Mouse (Mus musculus): Measurements from ENCODE around the gene Mterf4.
"Not testable (repeated sequence)": the region's sequence is repeated elsewhere in the genome, so short reads cannot be mapped to it uniquely, and the experiment has no call there.

Mterf4 gene

DNA sequence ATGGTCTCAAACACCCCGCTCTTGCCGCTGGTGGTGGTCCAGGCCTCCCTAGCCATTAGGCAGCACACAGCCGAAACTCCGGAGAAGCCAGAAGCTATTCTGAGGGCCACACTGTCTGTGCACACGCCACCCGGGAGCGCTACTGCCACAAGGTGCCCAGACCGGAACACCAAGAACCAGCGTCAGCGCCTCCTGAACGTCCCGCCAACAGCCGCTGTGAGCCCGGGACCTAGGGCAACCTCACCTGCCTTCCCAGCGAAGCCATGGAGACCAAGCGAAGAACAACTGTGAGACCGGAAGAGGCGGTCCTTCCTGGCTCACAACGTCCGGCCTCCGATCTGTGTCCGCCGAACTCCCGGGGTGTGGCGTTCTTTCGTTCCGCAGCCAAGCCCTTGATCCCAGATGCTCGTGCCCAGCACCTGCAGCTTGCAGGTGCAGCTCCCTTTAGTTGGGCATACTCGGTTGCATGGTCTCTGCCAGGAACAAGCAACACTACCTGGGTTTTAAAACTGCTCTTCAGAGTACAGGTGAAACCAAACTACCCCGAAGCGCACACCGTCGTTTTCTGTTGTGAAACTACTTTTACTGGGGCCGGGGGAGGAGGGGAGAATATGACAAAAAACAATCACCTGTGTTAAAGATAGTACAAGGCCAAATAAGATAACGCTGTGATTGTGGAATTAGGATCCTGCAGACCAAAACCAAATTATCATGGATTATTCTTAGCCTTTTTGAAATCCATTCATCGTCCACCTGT is at the start of gene Mterf4:
TSS of gene Mterf4 (minus strand) at position 335 of the 757 bp plus-strand sequence.
- DNase-seq (ENCODE audit: low spot score), result peak; percentile 73

DNA sequence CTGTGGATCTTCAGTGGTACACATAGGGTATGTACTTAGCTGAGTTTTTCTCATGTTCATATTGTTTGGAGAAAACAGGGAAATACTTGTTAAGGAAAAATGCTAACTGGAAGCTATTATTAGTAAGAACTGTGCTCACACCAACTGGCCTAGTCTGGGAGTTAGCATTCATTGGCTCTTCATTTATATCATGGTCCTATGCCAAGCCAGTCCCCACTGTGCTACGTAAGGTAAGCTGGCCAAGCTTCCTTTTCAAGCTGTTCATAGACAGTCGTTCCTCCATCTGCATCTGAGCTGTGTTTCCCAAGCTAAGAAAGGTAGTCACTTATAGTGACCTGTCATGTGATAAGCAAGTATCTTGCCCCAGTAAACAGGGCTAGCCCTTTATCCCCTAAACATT is 47.0 kb upstream of the Mterf4 start:
- peak; percentile 53 for DNase-seq (ENCODE audit: low spot score)

DNA sequence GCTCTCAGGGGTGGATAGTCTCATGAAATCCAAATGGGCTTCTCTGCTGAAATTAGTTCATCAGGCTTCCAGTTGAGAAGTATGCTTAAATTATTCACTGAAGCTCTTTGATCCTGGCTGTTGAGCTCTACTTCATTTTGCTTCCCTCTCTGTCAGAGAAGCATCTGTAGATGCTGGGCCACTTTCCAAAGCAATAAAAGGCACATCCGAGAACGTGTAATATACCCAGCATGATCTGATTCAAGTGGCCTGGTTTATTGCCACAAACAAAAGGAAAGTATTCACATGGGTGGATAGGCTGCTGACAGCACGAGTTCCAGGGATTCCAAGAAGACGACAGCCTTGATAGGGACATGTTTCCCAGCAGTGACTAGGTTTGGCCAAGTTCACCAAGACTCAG is 44.0 kb upstream of the Mterf4 start:
- no peak for DNase-seq (ENCODE audit: low spot score)

DNA sequence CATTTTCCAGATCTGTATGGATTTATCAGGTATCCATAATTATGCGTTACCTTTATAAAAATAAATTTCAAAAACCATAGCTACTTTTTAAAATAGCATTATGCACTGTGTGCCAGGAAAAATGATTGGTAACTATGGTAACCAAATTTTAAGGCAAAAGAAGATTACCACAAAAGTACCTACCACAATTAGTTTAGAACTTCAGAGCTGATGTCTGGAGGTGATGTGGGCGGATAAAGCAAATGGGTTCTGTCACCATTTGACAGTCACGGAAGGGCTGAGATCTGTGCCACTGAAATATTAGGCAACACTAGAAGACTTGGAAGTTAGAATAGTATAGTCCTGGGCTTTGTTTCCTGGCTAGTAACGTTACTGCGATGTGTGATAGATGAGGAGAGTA is 41.5 kb upstream of the Mterf4 start:
- no peak for DNase-seq (ENCODE audit: low spot score)

DNA sequence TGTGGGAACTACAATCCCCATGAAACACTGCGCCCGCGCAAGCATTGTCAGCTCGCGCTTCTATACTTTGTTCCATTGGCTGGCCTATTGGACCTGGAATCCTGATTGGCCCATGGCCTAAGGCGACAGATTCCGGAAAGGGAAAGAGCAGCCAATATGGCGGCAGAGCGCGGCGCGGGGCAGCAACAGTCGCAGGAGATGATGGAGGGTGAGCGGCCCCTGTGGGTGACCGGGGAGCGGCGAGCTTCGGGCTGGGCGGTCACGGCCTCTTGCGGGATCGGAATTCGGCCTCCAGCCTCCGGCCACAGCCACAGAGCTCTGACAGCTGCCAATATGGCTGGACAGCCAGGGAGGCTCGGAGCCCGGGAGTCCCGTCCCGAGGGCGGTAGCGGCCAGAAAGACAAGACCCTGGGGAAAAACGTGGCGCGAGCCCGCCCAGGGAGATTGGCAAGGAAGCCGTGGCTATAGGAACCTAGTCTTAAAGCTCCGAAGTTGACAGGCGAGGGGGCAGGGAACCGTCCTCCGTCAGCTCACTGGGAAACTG is 37.9 kb upstream of the Mterf4 start:
- peak; percentile 96 for DNase-seq (ENCODE audit: low spot score)

DNA sequence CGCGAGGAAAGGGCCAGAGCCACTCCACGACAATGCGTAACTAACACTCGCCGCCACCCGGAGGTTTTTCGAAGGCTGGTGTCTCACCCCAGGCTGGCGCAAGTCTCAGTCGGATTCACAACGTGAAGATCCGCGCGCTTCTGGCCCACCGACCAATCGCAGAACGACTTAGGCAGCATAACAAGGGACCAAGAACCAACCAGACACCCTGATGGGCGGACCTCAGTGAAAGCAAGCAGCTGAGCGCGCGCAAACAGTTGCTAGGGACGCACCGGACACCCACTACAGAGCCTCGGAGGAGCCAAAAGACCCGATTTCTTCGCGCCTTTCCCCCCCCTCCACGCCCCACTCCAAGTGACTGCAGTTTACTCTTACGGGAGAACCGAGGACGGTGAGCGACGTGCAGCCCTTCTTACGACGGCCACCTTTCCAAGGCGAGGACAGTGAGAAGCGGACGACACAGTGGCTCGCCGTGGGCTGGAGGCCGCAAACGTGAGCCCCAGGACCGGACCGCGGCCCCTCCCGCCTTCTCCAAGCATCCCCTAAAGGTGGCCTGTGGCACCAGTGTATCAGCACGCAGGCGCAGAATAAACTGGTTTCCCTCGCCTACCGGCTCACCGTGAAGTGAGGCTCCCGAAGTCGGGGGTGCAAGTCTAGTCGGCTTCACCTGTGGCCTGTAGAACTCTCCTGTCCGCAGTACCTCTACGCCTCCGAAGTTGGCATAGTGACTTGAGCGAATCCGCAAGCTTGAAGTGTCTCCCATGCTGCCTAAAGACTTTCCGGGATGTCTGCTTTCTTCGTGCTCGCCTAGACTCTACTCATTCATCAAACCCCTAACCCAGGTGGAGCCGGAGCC is 37.2 kb upstream of the Mterf4 start, which contains the start of the genes Ppp1r7 and Pask:
TSS of gene Ppp1r7 (plus strand) at position 207 of the 856 bp plus-strand sequence.
TSS of gene Pask (minus strand) at position 835 of the 856 bp plus-strand sequence.
- peak; percentile 96 for DNase-seq (ENCODE audit: low spot score)

DNA sequence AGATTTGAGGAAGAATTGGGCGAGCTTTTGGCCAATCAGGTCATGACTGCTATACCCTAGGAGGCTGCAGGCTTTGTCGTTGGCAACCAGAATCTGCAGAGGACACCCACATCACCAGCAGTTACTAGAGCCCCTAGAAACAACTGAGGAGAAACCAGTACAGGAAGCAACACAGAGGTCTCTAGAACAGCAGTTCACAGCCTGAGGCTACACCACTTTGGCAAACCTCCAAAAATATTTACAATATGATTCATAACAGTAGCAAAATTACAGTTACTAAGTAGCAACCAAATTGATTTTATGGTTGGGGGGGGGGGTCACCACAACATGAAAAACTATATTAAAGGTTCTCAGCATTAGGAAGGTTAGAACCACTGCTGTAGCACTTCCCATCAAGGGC is 28.9 kb upstream of the Mterf4 start:
- no peak for DNase-seq (ENCODE audit: low spot score)

DNA sequence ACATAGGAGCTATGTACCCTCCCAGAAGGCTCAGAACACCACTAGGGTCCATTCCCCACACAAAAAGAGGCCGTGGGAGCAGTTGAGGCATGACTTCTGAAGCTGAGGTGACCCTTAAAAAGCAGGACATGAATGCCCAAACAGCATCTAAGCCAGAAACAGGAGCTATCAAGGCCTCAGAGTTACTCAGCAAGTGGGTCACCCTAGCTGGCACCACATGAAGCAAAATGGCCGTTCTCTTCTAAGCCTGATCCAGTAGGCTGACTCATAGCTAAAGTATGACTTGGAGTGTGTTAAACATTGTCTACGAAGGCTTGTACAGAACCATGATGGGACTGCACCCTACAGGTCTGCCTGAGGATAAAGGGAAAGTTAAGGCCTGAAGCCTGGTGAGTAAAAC is 20.7 kb upstream of the Mterf4 start:
- DNase-seq (ENCODE audit: low spot score), result no peak

DNA sequence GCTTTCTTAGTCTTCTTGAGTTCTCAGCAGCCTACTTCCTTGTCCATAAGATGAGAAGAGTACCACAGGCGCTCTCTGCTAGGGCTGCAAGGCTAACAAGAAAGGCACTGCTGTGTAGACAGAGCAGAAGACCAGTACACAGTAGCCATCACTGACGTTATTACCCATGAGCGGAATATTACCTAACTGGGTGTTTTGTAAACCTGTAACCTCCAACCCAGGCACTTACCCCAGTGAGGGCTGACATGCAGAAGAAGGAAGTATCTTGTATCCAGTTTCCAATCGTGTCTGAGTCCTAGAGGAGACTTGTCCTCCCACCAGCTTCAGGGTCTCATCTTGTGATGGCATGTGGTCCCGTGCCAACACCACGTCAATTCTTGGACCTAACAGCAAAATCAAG is 18.3 kb upstream of the Mterf4 start:
- DNase-seq (ENCODE audit: low spot score), result no peak

DNA sequence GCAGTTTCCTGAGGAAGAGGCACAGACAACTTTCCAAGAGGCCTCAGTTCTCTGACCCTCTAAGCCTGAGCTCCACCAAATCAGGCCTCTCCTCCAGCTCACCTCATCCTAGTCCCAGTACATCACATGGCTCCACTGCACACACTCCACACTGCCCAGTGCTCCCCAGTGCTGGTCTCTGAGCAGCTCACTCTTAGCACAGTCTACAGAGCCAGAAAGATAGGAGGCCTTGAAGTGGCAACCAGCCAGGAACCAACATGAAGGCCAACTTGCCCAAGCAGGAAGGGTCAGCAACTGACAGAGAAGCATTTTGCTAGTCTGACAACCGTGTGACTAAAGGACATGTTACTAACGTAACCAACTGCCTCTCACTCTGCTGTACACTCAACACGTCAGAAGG is 5.1 kb downstream of the Mterf4 start:
- DNase-seq (ENCODE audit: low spot score), result no peak

DNA sequence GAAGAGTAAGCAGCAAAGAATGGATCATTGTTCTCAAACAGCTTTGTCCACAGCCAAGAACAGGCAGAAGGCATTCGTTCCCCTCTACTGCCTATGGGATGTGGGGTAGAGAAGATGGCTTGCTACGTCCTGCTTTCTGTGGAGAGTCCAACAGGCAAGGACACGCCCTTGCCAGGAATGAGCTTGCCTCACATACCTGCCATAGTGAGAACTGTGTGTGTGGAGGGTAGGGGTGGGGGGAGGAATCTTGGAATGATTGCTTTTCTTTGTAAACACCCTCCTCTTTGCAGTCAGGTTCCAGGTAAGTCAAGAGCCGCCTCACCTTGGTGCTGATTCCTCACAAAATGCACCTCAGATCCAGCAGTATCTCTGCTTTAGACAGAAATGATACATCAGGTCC is 5.9 kb downstream of the Mterf4 start:
- DNase-seq (ENCODE audit: low spot score), result no peak

DNA sequence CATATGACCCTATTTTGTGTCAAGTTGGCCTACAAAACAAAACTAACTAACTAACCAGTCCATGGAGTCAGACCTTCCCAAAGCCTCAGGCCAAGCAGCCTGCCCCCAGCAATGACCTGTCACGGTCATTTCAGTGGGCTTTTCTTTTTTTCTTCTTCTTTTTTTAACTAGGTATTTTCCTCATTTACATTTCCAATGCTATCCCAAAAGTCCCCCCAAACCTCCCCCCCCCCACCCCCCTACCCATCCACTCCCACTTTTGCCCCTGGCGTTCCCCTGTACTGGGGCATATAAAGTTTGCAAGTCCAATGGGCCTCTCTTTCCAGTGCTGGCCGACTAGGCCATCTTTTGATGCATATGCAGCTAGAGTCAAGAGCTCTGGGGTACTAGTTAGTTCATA is 11.2 kb downstream of the Mterf4 start:
- not testable (repeated sequence) for DNase-seq (ENCODE audit: low spot score)

DNA sequence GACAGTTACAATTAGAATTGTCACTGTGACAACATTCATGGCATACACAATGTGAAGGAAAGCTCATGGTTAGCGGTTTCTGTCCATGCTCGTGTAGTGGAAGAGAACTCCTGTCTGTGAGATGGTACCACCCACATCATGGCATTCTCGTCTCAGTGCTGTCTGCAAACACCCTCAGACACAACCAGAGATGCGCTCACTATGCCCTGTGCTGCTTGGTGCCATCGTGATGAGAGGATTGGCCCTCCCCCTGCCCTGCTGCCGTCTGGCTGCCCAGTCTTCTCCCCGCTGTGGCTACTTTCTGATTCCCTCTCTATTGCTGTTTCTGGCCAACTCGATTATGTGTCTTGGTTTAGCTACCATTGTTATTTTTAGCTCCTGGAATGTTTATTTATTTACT is 13.7 kb downstream of the Mterf4 start:
- no peak for DNase-seq (ENCODE audit: low spot score)

DNA sequence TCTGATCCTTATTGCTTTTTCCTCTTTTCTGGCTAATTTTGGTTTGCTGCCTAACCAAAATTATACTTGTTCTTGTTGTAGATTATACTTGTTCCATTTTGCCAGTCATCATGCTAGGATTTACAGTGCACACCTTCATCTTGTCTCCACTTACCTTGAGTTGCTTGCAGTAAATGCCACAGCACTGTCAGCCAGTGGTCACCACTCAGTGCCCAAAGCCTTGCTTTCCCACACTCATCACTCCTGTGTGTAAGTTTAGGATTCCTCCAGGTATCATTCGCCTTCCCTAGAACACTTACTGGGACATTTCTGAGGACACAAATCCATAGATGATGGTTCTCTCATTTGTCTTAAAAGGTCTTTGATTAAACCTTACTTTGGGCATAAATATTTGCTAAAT is 14.1 kb downstream of the Mterf4 start:
- DNase-seq (ENCODE audit: low spot score), result no peak

DNA sequence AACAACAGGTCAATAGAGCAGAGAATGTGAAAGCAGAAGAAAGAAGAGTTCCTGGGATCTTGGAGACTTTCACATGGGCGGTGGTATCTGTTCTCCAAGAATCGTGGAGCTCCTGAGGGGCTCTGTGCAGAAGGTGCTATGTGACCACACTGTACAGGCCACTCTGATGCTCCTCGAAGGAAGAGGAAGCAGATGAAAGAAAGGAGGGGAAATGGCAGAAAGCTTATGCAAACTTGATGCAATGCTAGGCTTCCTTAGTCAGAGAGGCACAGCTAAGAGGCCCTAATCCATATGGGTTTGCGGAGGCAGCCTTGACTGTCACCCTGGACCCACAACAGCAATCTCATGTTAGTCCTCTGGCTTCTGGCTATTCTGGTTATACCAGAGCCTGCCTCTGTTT is 14.8 kb downstream of the Mterf4 start:
- no peak for DNase-seq (ENCODE audit: low spot score)

DNA sequence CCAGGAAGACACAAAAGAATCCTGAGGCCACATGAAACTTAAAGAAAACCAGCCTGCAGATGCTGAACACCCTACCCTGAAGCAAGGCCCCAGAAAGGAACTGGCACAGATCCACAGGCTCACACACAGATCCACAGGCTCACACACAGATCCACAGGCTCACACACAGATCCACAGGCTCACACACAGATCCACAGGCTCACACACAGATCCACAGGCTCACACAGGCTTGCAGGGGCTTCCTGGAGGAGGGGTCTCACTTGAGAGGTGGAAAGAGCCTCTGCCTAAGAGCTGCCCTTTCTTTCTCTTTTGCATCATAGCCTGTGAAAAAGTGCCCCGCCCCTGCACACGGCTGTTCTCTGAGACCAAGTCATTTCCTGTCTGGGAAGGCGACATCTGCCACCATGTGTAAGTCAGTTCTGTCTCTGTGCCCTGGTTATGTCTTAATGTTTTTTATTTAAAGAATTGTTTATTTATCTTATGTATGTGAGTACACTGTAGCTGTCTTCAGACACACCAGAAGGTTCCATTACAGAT is 16.0 kb downstream of the Mterf4 start:
- no peak for DNase-seq (ENCODE audit: low spot score)

DNA sequence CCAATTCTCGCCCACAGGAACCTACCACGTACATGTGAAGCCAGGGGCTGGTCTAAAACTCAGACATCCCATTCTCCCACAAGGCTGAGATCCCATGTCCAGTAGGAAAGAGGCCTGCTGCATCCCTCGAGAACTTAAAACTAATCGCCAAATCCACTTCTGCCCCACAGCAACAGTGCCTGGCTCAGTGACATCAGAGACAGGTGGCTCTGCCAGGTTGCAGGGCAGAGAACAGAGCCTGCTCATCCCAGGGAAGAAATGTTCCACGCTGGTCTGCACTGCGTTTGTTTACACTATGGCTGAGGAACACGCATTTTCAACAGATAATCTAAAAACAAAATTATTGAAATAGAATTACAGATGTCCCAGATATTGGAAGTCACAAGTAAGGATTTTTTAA is 28.7 kb downstream of the Mterf4 start:
- DNase-seq (ENCODE audit: low spot score), result no peak

DNA sequence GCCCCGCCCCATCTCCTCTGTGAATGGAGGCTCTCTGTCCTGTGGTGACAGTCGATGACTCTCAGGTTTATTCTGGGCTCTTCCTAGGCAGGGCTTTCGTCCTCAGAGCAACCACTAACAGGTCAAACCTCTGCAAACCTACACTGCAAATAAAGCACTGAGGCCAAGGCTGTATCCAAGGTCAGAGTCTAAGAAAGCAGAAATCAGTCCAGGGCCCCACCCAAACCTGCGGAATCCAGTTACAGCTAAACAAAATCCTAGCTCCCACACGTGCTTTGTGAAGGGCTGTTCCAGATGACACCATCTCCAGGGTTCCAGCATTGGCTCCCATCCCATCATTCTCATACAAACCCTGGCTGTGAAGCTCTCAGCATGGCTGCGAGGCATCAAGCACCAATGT is 30.2 kb downstream of the Mterf4 start:
- no peak for DNase-seq (ENCODE audit: low spot score)

DNA sequence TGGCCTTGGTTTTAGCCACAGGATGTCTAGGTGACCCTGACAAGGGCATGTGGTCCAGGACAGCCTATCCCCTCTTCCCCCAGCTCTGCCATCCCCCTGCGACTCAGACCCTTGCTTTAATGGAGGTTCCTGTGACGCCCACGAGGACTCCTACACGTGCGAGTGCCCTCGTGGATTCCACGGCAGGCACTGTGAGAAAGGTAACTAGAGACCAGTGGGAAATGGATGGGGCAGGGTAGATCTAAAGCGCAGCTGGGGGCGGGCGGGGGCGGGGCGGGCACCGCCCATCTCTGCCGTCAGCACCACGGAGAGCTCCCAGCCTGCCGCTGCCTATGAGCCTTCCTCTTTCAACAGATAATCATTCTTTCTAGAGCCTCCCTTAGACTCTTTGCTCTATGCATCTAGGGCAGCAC is 33.3 kb downstream of the Mterf4 start:
- no peak for DNase-seq (ENCODE audit: low spot score)

DNA sequence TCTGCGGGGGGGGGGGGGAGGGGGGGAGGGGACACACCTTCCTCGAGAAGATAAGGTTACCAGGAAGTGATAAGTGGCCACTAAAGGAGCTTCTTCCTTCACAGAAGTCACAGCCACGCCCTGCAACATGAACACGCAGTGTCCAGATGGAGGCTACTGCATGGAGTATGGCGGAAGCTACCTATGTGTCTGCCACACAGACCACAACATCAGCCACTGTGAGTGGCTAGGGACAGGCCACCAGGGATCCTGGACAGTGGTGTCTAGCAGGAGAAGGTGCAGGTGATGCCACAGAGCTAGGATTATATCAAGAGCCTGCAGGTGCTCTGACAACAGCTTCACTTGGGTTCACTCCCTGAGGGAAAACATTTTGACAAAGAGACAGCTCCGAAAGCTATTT is 34.0 kb downstream of the Mterf4 start:
- no peak for DNase-seq (ENCODE audit: low spot score)

DNA sequence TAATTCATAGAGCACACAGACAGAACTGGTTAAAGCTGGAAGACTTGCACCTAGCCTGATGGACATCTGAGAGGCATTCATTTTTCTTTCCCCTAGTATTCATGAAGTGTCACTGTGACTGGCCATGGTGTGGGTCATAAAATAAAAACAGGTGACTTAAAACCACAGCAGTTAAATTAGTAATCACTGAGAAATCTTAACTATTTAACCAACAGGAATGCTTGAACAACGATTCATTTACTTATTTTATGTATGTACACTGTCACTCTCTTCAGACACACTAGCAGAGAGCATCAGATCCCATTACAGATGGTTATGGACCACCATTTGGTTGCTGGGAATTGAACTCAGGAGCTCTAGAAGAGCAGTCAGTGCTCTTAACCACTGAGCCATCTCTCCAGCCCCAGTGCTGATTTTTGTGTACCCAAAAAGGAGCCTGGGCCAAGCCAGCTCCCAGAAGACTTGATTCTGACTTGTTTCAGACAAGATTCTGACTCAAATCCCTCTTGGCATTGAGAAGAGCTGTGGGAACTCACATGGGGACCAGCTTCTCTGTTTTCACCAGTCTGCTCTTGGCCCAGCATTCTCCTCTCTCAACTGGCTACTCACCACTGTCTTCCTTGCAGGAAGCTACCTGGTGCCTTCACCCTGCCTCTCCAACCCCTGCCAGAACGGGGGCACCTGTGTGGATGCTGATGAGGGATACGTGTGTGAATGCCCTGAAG is 35.0 kb downstream of the Mterf4 start:
- no peak for DNase-seq (ENCODE audit: low spot score)

DNA sequence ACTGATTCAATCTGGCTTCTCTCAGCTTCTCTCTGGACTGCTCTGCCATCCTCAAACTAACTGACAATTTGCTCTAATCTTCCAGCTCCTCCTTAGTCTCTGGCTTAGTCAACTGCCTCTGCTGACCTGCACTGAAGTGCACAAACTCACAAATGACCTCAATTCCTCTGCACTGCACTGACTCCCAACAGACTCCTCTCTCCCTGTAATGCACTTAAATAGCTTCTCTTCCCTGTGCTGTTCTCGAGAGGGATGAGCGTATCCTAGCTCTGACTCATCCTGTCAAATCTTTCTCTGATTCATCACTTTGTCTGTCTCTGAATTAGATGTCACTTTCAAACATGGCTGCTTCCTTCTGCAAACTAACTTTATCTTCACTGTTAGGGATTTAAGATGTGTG is 37.5 kb downstream of the Mterf4 start:
- no peak for DNase-seq (ENCODE audit: low spot score)
